Mouse (Mus musculus): Measurements from ENCODE around the gene Sae1.

The Sae1 gene

DNA sequence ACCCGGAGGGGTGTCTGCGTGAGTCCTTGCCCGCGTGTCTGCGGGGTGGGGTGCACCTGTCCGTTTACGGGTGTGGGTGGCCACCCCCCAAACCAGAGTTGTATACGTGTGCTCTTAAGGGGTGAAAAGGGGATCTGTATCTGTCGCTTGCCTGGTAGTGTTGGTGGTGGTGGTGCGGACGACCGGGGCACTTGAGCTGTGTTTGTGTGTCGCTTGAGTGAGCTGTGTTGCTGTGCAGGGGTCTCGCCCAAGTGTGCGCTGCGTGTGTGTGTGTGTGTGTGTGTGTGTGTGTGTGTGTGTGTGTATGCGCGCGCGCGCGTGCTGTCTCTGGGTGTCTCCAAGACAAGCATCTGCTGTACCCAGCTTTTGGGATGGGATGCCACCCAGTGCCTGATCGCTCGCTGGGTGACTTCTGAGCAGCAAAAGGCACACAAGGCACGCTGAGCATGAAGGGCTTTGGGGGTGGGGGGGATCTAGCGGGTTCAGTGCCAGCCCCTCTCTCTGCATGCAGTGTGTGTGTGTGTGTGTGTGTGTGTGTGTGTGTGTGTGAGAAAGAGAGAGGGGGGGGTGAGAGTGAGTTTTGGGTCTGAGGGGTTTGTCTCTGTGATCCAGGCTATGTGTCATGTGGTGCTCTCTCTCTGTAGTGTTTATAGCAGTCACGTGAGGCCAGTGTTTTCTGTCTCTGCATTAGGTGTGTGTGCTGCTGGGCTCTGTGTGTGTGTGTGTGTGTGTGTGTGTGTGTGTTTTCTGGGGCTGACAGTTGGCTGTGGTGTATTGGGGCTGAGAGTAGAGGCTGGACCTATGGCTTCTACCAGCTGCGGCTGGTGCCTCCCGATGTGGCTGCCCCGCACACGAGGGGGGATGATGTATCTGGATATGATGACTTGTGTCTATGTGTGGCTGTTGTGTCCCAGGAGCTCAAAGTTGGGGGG, 76.8 kb downstream of the Sae1 start:
- in situ Hi-C loops (cut with MboI, MseI) = loop anchor here (5.0 kb wide), 1 partner anchor 477 kb away; no protein-coding TSS in a partner anchor

DNA sequence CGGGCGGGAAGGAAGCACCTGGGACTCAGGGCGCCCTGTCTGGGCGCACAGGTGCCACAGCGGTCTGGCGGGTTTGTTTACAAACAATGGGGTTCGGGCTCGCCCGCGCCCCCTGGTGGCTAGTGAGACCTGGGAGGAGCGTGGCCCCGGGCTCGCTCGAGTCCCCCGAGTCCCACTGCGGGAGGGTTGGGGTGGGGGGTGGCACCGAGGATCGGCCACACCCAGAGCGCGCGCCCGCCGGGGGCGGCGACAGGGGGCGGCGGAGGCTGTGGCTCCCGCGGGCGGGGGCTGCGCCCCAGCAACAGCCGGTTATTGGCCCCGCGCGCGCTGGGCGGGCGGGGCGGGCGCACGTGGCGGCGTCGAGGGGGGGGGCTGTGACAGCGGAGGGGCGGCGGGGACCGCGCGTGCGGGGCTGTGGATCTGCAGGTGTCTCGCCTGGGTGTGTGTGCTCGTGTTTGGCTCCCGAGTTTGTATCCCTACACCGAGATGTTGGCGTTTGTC, 77.5 kb downstream of the Sae1 start:
- in situ Hi-C loops (cut with MboI, MseI) = loop anchor here (5.0 kb wide), 1 partner anchor 477 kb away; no protein-coding TSS in a partner anchor

DNA sequence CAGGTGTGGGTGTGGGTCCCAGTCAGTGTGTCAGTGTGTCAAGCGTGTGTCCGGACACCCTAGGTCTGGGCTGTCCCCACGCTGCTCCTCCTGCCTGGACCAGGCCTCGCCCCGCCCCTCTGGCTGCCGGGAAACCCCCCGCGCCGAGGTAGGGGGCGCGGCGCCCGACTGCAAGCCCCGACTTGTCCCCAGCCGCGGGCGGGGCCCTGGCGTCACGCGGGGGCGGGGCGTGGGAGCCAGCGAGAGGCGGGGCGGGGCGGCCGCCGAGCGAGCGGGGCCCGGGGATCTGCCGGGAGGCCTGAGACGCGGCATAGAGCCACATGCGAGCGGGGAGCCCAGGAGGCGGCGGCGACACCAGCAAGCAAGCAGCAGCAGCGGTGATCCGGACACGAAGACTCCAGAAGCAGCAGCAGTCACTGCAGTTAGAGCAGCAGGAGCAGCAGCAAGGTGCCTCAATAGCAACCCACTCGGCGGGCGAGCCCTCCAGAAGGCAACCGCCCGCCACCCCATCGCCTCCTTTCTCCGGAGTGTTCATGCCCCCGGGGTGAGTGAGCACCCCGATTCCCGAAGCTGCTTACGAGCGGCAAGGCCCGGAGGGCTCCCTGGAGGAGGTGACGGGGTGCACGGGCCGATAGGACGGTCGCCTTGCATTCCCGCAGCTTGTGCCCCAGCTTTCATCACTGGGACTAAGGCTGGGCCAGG, 78.1 kb downstream of the Sae1 start:
- in situ Hi-C loops (cut with MboI, MseI) = loop anchor here (5.0 to 10.0 kb wide), 2 partner anchors 305 to 478 kb away; partner anchors contain the start of gene Arhgap35

DNA sequence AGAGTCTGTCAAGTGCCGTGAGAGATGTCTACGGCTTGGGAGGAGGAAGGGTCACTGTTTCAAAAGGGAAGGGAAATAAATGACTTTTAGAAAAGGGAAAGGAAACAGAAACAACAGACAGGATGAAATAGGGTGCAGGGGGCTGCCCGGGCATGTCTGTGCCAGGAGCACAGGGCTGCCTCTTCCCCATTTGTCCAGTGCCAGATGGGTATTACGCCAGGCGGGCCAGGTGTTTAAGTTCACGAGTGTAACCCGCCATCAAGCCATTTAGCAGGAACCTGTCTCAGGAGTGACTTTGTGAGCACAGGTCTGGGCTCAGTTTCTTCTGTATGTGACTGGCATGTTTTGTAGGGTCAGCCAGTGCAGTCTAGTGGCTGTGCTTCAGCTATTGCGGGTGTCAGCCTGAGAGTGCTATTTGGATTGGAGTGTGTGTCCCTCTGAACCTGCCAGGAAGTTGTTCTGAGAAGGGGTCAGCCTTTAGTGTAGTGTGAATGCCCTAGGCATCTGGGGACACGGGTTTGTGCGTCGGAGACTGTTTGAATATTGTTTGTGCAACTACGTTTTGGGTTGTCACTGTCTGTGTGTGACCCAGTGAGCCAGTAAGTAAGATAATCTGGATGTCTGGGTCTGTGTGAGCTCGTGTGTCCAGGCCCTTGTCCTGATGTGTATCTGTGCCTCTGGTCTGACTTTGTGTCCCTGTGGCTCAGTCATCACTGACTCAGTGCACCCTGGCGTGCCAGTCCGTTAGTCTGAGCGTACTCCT, 78.9 kb downstream of the Sae1 start:
- in situ Hi-C loops (cut with MboI, MseI) = loop anchor here (10.0 kb wide), 1 partner anchor 306 kb away; the partner anchor contains the start of gene Arhgap35

DNA sequence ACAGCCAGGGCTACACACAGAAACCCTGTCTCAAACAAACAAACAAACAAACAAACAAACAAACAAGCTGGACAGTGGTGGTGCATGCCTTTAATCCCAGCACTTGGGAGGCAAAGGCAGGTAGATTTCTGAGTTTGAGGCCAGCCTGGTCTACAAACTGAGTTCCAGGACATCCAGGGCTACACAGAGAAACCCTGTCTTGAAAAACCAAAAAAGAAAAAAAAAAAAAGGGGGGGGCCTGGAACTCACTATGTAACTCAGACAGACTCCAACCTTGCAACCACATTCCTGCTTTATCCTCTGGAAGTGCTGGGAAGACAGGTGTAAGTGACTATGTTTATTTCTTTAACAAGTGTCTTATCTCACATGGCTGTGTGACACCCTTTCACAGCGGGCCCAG, 79.5 kb downstream of the Sae1 start, which contains the start of gene Bbc3:
Gene Bbc3 (plus strand): TSS at position 301 of the 400 bp plus-strand sequence.
- in situ Hi-C loops (cut with MboI, MseI) = loop anchor here (10.0 kb wide), 1 partner anchor 307 kb away; the partner anchor contains the start of gene Arhgap35

DNA sequence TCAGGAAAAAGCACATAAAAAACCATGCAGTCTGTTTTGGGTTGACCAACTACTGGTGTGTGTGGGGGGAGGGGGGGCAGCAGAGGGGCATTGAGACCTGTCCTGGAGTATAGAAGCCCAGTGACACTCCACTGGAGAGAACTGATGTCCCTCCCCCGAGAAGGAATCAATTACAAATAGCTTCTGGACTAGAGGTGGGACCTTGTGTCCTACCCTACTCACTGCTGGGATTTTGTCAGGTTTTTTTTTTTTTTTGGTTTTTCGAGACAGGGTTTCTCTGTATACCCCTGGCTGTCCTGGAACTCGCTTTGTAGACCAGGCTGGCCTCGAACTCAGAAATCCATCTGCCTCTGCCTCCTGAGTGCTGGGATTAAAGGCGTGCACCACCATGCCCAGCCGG, 80.5 kb downstream of the Sae1 start:
- in situ Hi-C loops (cut with MboI, MseI) = loop anchor here (10.0 kb wide), 1 partner anchor 308 kb away; the partner anchor contains the start of gene Arhgap35

DNA sequence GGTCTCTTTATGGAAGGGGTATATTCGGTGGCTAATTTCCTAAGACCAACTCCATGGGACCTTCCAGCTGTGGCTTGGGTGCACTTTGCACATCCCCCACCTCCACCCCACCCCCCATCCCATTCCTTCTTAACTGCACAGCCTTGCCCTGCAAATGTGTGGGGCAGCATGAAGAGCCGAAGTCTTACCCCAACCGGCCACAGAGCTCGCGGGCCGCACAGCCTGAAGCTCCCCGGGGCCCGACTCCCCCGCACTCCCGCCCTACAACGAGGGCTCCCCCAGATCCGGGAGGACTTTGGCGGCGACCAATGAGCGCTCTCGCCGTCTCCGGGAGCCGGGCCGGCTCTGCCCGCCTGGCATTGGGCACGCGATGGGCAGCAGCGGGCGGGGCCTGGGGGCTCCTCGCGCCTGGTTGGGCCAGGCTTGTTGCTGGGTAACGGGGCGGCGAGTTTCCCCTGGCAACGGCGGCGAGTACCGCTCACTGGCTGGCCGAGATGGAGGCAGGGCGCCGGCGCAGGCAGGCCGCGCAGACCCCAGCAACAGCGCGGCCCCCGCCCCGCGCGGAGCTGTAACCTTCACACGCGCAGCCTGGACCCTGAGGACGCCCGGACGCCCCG, 88.1 kb downstream of the Sae1 start:
- in situ Hi-C loops (cut with MboI, MseI) = loop anchor here (10.0 kb wide), 1 partner anchor 315 kb away; the partner anchor contains the start of gene Arhgap35

DNA sequence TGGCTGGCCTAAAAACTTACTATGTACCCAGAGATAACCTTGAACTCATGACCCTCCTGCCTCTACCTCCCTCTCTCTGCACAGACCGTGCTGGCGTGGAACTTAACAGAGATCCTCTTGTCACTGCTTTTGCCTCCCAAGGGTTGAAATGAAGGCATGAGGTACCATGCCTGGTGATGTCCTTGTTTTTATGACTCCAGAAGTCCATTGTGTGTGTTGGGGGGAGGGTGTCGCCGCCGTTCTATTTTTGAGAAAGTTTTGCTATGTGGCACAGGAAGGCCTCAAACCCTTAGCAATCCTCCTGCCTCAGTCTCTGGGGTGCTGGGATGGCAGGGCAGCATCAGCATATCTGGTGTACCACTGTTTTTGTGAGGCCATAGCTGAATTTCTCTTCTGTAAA, 88.7 kb downstream of the Sae1 start:
- in situ Hi-C loops (cut with MboI, MseI) = no loop called here

DNA sequence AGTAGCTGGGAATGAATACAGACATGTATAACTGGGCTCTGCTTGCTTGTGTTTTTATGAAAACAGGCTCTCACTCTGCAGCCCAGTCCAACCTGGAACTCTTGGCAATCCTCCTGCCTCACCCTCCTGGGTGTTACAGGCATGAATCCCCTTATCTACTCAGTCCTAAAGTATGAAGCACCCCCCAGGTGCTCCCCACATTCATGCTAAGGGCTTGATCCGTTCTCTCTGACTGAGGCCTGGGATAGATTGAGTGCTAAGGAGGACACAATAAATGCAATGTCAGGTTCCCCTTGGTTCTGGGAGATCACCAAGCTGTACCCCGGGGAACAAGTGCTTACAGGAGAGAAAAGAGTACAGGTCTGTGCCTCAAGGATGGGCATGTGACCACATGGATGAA, 90.0 kb downstream of the Sae1 start:
- in situ Hi-C loops (cut with MboI, MseI) = no loop called here

DNA sequence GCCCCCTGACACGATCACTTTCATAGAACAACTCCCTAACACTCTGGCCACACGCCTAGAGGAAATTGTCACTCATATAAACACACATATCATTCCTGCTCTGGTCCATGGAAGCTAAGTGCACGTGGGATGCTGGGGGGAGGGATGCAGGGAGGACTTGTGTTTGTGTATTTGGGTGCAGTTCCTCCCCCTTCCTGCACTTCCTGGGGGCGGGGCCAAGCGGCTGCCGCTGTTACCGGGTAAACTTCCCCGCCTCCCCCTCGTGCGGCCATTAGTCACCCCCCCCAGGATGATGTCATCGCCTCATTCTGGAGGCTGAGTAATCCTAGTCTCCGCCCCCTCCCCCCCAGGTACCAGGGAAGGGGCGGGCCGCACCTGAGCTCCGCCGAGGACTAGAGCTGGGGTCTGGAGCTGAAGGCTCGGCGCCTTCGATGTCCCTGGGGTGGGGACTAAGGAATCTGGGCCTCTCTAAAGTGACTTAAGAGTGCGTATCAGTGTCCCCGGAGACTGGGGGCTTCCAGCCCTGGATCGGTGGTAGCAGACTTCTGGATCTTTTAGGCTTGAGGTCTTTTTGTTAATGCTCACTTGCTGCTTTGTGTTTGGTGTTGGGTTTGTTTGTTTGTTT, 90.7 kb downstream of the Sae1 start:
- in situ Hi-C loops (cut with MboI, MseI) = no loop called here

DNA sequence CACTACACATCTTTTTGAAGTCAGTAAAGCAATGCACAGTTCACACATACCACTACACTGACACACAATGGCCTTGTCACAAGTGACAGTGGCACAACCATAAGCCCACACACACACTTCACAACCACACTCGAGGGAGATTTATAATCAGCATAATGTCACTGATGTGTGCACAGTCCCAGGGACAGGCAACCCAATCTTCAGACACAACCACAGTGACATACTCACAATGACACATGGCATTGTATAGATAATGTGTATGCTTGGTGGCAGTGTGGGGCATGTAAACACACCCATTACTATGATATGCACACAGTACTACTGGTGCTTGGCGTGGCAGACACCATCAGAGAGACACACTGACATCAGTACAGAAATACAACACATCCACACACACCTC, 91.5 kb downstream of the Sae1 start:
- in situ Hi-C loops (cut with MboI, MseI) = no loop called here

DNA sequence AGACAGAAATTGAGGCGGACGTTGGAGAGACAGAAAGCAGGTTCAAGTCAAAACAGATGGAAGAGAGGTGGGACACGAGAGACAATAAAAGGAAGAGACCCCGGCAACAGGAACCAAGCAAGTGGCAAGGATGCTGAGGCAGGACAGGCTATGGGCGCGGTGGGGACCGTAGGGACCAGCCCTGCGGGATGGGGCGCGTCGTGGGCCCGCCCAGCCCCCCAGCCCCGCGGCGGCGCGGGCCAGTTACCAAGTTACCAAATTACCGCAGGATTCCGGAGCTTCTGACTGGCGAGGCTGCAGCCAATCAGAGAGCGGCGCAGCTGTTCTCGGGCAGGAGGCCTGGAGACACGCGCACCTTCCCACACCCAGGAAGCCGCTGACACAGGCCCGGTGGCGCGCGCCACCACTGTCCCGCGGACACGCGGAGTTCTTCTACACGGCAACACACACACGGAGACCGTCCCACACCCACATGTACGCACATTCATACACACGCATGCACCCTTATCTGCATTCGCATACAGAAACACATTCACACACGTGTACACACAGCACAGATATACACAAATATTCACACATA, 92.2 kb downstream of the Sae1 start:
- in situ Hi-C loops (cut with MboI, MseI) = no loop called here

DNA sequence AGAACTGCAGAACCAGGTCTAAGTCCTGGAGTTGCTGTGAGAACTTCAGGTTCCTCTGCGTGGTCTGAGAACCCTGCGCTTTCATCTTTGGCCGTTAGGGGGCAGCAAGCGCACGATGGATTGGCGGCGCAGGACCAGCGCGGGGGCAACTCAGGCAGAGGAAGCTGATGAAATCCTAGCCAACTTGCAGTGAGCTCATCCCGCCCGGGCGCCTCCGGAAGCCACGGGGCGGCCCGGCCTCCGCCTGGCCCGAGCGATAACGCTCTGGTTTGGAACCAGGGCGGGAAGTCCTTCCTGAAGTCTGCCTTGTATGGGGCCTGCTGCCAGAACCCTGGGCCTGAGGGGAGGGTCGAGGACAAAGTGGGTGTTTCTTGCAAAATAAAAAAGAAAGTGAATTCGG, 92.8 kb downstream of the Sae1 start:
- in situ Hi-C loops (cut with MboI, MseI) = loop anchor here (5.0 kb wide), 1 partner anchor 32 kb away; no protein-coding TSS in a partner anchor

DNA sequence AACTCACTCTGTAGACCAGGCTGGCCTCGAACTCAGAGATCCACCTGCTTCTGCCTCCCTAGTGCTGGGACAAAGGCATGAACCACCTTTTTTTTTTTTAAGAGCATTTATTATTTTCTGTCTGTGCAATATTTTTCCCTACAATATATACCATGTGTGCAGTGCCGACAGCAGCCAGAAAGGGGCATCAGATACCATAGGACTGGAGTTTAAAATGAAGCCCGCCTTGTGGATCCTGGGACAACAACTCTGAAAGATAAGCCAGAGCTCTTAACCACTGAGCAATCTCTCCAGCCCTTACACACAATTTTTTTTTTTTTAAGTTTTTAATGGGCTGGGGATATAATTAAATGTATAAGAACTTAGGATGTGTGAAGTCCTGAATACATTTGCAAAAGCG, 93.3 kb downstream of the Sae1 start:
- in situ Hi-C loops (cut with MboI, MseI) = loop anchor here (5.0 kb wide), 1 partner anchor 33 kb away; no protein-coding TSS in a partner anchor

DNA sequence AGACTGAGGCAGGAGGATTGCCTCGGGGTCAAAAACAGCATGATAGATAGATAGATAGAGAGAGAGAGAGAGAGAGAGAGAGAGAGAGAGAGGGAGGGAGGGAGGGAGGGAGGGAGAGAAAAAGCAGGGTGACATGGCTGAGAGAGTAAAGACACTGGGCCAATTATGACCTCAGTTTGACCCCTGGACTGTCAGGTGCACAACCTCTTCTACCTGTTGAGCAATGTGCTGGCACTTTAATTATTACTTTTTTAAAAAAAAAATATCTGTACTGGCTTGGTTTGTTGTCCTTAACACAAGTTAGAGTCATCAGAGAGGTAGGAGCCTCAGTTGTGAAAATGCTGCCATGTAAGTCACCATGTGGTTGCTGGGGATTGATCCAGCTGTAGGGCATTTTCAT, 99.8 kb downstream of the Sae1 start:
- in situ Hi-C loops (cut with MboI, MseI) = no loop called here

DNA sequence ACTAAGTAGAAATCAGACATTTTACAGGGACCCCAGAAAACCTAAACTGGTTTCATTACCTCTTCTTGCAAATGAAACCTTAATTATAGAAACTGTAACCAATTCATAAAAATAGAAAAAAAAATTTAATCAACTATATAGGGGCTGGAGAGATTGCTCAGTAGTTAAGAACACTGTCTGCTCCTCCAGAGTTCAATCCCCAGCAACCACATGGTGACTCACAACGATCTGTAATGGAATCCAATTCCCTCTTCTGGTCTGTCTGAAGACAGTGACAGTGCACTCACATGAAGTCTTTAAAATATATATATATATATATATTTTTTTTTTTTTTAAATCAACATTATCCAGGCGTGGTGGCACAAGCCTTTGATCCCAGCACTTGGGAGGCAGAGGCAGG, 100.6 kb downstream of the Sae1 start:
- in situ Hi-C loops (cut with MboI, MseI) = no loop called here

DNA sequence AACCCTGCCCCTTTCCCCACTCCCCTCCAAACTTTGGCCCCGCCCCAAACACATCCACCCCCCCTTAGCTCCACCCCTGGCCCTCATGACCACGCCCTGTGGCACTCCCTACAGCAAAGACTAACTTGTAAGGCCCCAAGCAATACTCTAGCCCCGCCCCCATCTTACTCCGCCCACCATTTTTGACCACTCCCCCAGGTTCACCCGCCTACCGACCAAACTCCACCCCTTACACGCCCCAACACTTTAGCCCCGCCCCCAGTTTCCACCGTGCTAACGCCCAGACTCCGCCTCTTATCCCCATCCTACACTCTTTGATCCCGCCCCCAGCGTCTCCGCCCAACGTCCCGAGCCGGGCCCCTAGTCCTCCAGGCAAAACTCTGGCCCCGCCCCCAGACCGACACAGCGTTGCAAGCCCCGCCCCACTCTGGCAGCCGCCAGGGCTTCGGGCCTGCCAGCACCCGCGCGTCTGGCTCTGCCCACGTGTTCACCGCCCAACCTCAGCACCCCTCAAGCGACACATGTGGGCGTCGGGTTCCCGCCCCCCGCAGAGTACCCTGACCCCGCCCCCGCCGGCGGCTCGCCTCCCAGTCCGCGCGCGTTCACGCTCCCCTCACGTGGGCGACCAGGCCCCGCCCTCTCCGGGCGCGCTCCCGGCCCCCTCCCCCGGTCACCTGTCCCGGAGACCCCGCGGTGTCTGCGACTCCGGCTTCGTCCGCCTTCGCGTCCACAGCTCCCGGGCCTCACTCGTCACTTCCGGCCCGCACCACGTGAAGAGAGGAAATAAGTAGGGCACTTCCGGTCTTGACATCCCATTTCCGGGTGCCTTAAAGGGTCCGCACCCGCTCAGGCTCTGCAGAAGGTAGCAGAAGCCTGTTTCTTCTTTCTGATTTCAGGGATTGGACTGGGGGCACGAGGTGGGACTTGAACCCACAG, 101.3 kb downstream of the Sae1 start, which contains the start of gene Ccdc9:
Gene Ccdc9 (minus strand): TSS at position 770 of the 936 bp plus-strand sequence.
- in situ Hi-C loops (cut with MboI, MseI) = no loop called here

DNA sequence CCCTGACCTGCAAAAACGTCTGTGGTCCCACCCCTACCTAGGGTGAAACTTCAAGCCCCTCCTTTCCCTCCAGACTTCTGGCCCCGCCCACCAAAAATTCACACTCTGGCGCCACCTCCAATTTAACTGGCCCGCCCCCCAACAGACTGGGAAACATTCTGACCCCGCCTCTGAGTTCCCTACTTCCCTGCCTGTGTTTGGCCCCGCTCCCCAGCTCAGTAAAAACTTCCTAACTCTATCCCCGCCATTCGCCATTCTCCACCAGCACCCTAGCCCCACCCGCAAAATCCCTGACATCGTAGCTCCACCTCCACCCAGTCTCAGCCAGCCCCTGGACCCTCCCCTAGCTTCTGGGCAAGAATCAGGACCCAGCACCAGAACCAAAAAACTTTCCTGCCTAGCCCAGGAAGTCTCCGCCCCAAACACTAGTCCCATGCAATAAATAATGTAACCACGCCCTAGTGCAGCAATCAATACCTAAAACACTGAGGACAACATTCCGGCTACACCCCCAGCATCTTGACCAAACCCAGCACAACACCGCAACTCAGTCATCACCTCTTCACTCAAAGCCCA, 102.1 kb downstream of the Sae1 start:
- in situ Hi-C loops (cut with MboI, MseI) = no loop called here
